Mouse (Mus musculus) spleen, adult 2 months (tissue): ENCODE results near the gene Samd13.

Source experiments
- CTCF ChIP-seq: fragments of 200-500 bp; IDR thresholded peaks from 2 replicates; pipeline ENCODE4 v1.5.1; 2011; ENCODE audit warnings: mild to moderate bottlenecking, inconsistent platforms; ENCODE audit not compliant: insufficient read depth, insufficient read length, insufficient replicate concordance; ENCODE audit errors: extremely low read depth
- POLR2A ChIP-seq: fragments of 200-500 bp; IDR thresholded peaks from 2 replicates; pipeline ENCODE4 v1.6.1; 2011; ENCODE audit warnings: low read depth, low read length, inconsistent platforms

DNA sequence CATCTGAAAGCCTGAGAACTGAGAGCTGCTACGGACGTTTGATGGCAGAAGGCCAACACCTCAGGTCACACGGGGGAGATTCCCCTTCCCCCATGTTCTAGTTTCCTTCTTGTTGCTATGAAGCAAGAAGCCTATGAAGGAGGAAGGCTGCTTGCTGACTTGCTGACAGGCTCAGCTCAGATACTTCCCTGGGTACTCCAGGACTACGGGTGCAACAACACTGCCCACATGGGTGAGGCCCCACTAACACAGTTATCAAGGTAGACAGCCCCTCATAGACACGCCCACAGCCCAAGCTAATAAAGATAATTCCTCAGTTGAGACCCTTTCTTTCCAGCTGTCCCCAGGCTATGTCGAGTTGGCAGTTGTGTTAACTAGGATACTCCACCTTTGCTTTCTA is 31.7 kb downstream of the Samd13 start:
- no peak for TF ChIP-seq POLR2A
- no peak for TF ChIP-seq CTCF
